Mouse (Mus musculus): ENCODE data around the gene Efcab11.

GRCm38 (mm10) chr12:99670762-99671152, 213.5 kb downstream of the Efcab11 start:
- no peak for TF ChIP-seq POLR2A (IDR thresholded peaks at IDR 0.05; ENCODE audit: borderline replicate concordance, insufficient read depth, low read length)
- no peak for TF ChIP-seq CTCF (IDR thresholded peaks at IDR 0.05; ENCODE audit: borderline replicate concordance, insufficient read depth, low read depth, low read length)
